ENCODE assay signal across 22 mouse cellular contexts in genomic region chr5:8000466-8000865, GRCm38 (mm10). TPM values are rescaled to one million over a fixed set of nuclear protein-coding genes. Genes with fewer than 3 reads are reported as not detected.
DNase-seq lines count a peak whose midpoint lies in the region; ATAC-seq and TF ChIP-seq lines count a peak whose summit lies in the region.
"Had no signal": no experiment of that assay in that cellular context is flagged by ENCODE, and none has a peak within 500 bp of the region (broad histone marks: within the 10 kb centered on the region; RNA-seq: fewer than 3 reads in every experiment).

No protein-coding gene starts in this region.

- no peaks in the 10 kb centered on the region for H3K9me3 ChIP-seq in forebrain, embryonic 16.5 days (ENCODE audit: control insufficient read depth, low read length)
- no peaks in the 10 kb centered on the region for H3K9me3 ChIP-seq in hindbrain, embryonic 14.5 days (ENCODE audit: control insufficient read depth, low read length)
- H3K9me3 ChIP-seq: embryonic facial prominence, embryonic 13.5 days; hindbrain, embryonic 15.5 days; neural tube, embryonic 15.5 days had no signal

- TF ChIP-seq CTCF in layer of hippocampus, adult 2 months (conservative IDR thresholded peaks at IDR 0.05) = no peak

- H3K4me2 ChIP-seq in forebrain, embryonic 16.5 days (ENCODE audit: low read length) = no peak overlapping the region
- no peak overlapping the region for H3K4me2 ChIP-seq in hindbrain, embryonic 14.5 days (replicated peaks)
- H3K4me2 ChIP-seq: embryonic facial prominence, embryonic 13.5 days; hindbrain, embryonic 15.5 days; neural tube, embryonic 15.5 days had no signal

- H3K36me3 ChIP-seq in forebrain, embryonic 16.5 days (ENCODE audit: control insufficient read depth, insufficient read depth) = no peaks in the 10 kb centered on the region
- H3K36me3 ChIP-seq in hindbrain, embryonic 14.5 days (replicated peaks; ENCODE audit: control insufficient read depth, insufficient read depth) = no peaks in the 10 kb centered on the region
- H3K36me3 ChIP-seq: embryonic facial prominence, embryonic 13.5 days; hindbrain, embryonic 15.5 days; neural tube, embryonic 15.5 days had no signal

- no peak overlapping the region for H3K27ac ChIP-seq in forebrain, embryonic 16.5 days (ENCODE audit: low read length)
- peak overlapping the region; percentile 21; the same call in 1 of the 2 replicates for H3K27ac ChIP-seq in layer of hippocampus, adult 2 months
- no peak overlapping the region for H3K27ac ChIP-seq in hindbrain, embryonic 14.5 days
- H3K27ac ChIP-seq: embryonic facial prominence, embryonic 13.5 days; hindbrain, embryonic 15.5 days; kidney, postnatal 0 days; neural tube, embryonic 15.5 days had no signal

- peak; percentile 54 for DNase-seq in brain, adult 2 months (ENCODE audit: low read depth, low spot score)
- peak; percentile 23 to 35 for DNase-seq in layer of hippocampus, adult 2 months (ENCODE audit: low spot score in 2 of 2)
- peak; percentile 10 to 38 for DNase-seq in left cerebral cortex, postnatal 36 days (ENCODE audit: low spot score in 2 of 2)
- DNase-seq in kidney, postnatal 10 days = no peak
- no peak for DNase-seq in spleen, postnatal 10 days (ENCODE audit: low spot score in 2 of 2)
- no peak for DNase-seq in hindbrain, embryonic 14.5 days (ENCODE audit: low spot score)
- DNase-seq in lung, postnatal 25 days (ENCODE audit: low spot score) = no peak
- DNase-seq: adrenal gland, postnatal 36 days; cerebellum, adult 9-11 months; gastrocnemius, postnatal 10 days; heart, postnatal 10 days; liver; liver, postnatal 0 days; lung, postnatal 36 days; retina, postnatal 1 day; thymus, postnatal 4 days had no signal

- no peaks in the 10 kb centered on the region for H3K4me1 ChIP-seq in forebrain, embryonic 16.5 days (replicated peaks; ENCODE audit: control insufficient read depth, insufficient read depth, low read length)
- H3K4me1 ChIP-seq in hindbrain, embryonic 14.5 days (replicated peaks; ENCODE audit: control insufficient read depth, insufficient read depth, low read length) = no peaks in the 10 kb centered on the region
- H3K4me1 ChIP-seq: embryonic facial prominence, embryonic 13.5 days; hindbrain, embryonic 15.5 days; neural tube, embryonic 15.5 days had no signal

- intact Hi-C loops in left cerebral cortex, postnatal 36 days (cut with DNase I) = no loop called here

- H3K27me3 ChIP-seq in forebrain, embryonic 16.5 days (replicated peaks; ENCODE audit: control insufficient read depth, insufficient read depth, low read length) = no peaks in the 10 kb centered on the region
- no peaks in the 10 kb centered on the region for H3K27me3 ChIP-seq in hindbrain, embryonic 14.5 days (ENCODE audit: control insufficient read depth, insufficient read depth, low read length)
- H3K27me3 ChIP-seq: embryonic facial prominence, embryonic 13.5 days; hindbrain, embryonic 15.5 days; neural tube, embryonic 15.5 days had no signal

- H3K9ac ChIP-seq in forebrain, embryonic 16.5 days (replicated peaks; ENCODE audit: low read depth, low read length) = no peak overlapping the region
- H3K9ac ChIP-seq in hindbrain, embryonic 14.5 days = no peak overlapping the region
- H3K9ac ChIP-seq: embryonic facial prominence, embryonic 13.5 days; hindbrain, embryonic 15.5 days; liver, postnatal 0 days; neural tube, embryonic 15.5 days had no signal

- ATAC-seq in forebrain, embryonic 16.5 days = peak; percentile 41
- ATAC-seq in hindbrain, embryonic 14.5 days (ENCODE audit: low FRiP score) = no peak
- ATAC-seq: intestine, embryonic 16.5 days; liver, postnatal 0 days had no signal

- H3K4me3 ChIP-seq in forebrain, embryonic 16.5 days (replicated peaks; ENCODE audit: low read length) = no peak overlapping the region
- no peak overlapping the region for H3K4me3 ChIP-seq in layer of hippocampus, adult 2 months
- H3K4me3 ChIP-seq in hindbrain, embryonic 14.5 days (replicated peaks; ENCODE audit: low read length) = no peak overlapping the region
- H3K4me3 ChIP-seq: embryonic facial prominence, embryonic 13.5 days; hindbrain, embryonic 15.5 days; neural tube, embryonic 15.5 days had no signal

- WGBS in forebrain, embryonic 16.5 days = 71% methylated on average over 10 of the region's 10 CpGs
- WGBS in hindbrain, embryonic 14.5 days = 83% methylated on average over 10 of the region's 10 CpGs

RNA-seq across cellular contexts. Expression of gene Steap4, which starts 40.2 kb away (rescaled TPM):
- polyA plus RNA-seq in forebrain, embryonic 16.5 days (2015; fragmentation: Nextera tagmentation; extraction: Ambion mirVana) = 0.13 and 0.27 TPM in 2 replicates
- total RNA-seq in layer of hippocampus, adult 2 months (2021) = under 1 TPM; 0.15 to 0.17 TPM
- total RNA-seq in left cerebral cortex, postnatal 36 days (2021) = under 1 TPM; 0.15 to 0.16 TPM
- polyA plus RNA-seq in hindbrain, embryonic 14.5 days (2014; fragmentation: Nextera tagmentation; extraction: Ambion mirVana) = 0.13 and 0.27 TPM in 2 replicates

RNA-seq across cellular contexts. Expression of gene Sri, which starts 45.4 kb away (rescaled TPM):
- 143 and 149 TPM in 2 replicates for polyA plus RNA-seq in forebrain, embryonic 16.5 days (2015; fragmentation: Nextera tagmentation; extraction: Ambion mirVana)
- total RNA-seq in layer of hippocampus, adult 2 months (2021) = 100 to 1,000 TPM; 106 to 107 TPM
- total RNA-seq in left cerebral cortex, postnatal 36 days (2021) = 100 to 1,000 TPM in 1 of 2 experiments, 10 to 100 TPM in 1; 93.5 to 102 TPM
- polyA plus RNA-seq in hindbrain, embryonic 14.5 days (2014; fragmentation: Nextera tagmentation; extraction: Ambion mirVana) = 165 and 187 TPM in 2 replicates

Comparison
In these comparisons a context has a peak if more than half of its experiments do, and no peak if none do; other contexts are left out.
1. DNase-seq: peak in brain, adult 2 months (single experiment), layer of hippocampus, adult 2 months (2 of 2) and left cerebral cortex, postnatal 36 days (2 of 2); none in kidney, postnatal 10 days (single experiment), spleen, postnatal 10 days (0 of 2), hindbrain, embryonic 14.5 days (single experiment) and lung, postnatal 25 days (single experiment).